Mouse (Mus musculus) intestine, postnatal 0 days (tissue): Measurements from ENCODE around the gene Cdc42bpa. TPM values are rescaled to one million over a fixed set of nuclear protein-coding genes. Genes with fewer than 3 reads are reported as not detected.
"Not testable (repeated sequence)": the region's sequence is repeated elsewhere in the genome, so short reads cannot be mapped to it uniquely, and the experiment has no call there.

Experiments
- ATAC-seq: fragments of 200-750 bp; cut with Nextera tagmentation; 2 replicates; pipeline ENCODE4 v1.8.0; 2017; ENCODE audit warnings: mild to moderate bottlenecking, moderate TSS enrichment, moderate library complexity
- H3K27ac ChIP-seq: fragments of 300-500 bp; sonication (generic); 2 replicates; pipeline ENCODE4 v1.5.1; 2014; ENCODE audit warnings: mild to moderate bottlenecking, low read depth, low read length, moderate library complexity
- H3K27me3 ChIP-seq: fragments of 300-500 bp; sonication (generic); replicated peaks from 2 replicates; pipeline ENCODE4 v1.6.1; 2014; ENCODE audit warnings: low read length, mixed read lengths; ENCODE audit not compliant: control insufficient read depth, insufficient read depth
- H3K36me3 ChIP-seq: fragments of 300-500 bp; sonication (generic); 2 replicates; pipeline ENCODE4 v1.6.1; 2014; ENCODE audit warnings: mild to moderate bottlenecking, moderate library complexity; ENCODE audit not compliant: control insufficient read depth, insufficient read depth
- H3K4me1 ChIP-seq: fragments of 300-500 bp; sonication (generic); replicated peaks from 2 replicates; pipeline ENCODE4 v1.6.1; 2014; ENCODE audit warnings: antibody characterized with exemption, low read length, mixed read lengths; ENCODE audit not compliant: control insufficient read depth, insufficient read depth
- H3K4me2 ChIP-seq: fragments of 300-500 bp; sonication (generic); replicated peaks from 2 replicates; pipeline ENCODE4 v1.6.1; 2014; ENCODE audit warnings: low read depth, mild to moderate bottlenecking, moderate library complexity
- H3K4me3 ChIP-seq: fragments of 300-500 bp; sonication (generic); 2 replicates; pipeline ENCODE4 v1.5.1; 2014; ENCODE audit warnings: low read depth, low read length
- H3K9ac ChIP-seq: fragments of 300-500 bp; sonication (generic); 2 replicates; pipeline ENCODE4 v1.6.1; 2014; ENCODE audit warnings: mild to moderate bottlenecking, low read depth, low read length
- H3K9me3 ChIP-seq: fragments of 300-500 bp; sonication (generic); 2 replicates; pipeline ENCODE4 v1.6.1; 2016; ENCODE audit warnings: mixed run types; ENCODE audit not compliant: control insufficient read depth
- CTCF ChIP-seq: sonication (generic); IDR thresholded peaks from 2 replicates; pipeline ENCODE4 v1.5.1; 2016; ENCODE audit warnings: low read depth, mild to moderate bottlenecking, control low read depth, antibody characterized with exemption, moderate library complexity
- WGBS: fragments of 180-500 bp; shearing (Covaris S2); extraction: QIAGEN DNeasy Blood & Tissue Kit; methylation state at CpG from one replicate; pipeline ENCODE4 v1.1.7; 2014; 5-methylcytosine and 5-hydroxymethylcytosine counted together
- polyA plus RNA-seq: library from polyadenylated mRNA; unstranded; fragments of >200 nt; fragmentation: Nextera tagmentation; extraction: Ambion mirVana; gene quantifications from 2 replicates; pipeline ENCODE4 v1.2.1, GENCODE M21; 2015

Cdc42bpa gene
- polyA plus RNA-seq, 1 experiment from 2014 or later: 9.2 TPM

DNA sequence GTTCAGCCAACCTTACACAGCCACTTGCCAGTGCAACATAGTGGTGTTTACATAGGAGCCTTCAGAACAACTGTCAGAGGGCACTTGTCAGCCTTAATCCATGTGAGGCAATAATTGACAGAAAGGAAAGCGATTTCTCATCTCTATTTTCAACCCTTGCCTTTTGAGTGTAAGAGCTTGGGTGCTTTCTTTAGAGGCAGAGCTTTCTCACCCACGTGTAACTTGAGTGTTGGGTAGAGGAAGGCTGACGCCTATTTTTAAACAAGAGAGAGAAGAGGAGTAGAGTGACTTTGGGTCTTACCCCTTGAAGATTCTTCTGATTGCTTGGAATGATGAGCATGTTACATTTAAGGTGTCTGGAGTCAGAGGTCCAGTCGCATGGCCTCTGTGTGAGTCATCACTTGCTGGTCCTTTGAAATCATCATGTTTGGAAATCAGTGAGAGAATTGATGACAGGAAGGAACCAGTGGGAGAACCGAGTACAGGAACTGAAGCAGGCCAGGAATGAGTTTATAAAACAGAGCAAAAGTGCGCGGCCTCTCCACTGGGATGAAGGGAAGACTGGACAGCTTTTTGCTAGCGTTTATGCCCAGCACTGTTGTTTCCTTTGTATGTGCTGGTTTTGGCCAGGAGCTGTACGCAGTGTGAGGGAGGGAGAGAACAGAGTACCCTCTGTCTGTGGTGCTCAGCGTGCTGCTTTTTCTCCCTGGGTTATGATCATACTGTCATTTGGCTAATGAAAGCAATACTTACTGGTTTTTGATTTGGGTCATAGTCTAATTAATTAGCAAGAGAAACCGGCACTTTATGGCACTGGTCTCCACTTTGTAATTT lies 61.4 kb downstream of the Cdc42bpa start:
- H3K4me2 ChIP-seq: no peak overlapping the region
- H3K27ac ChIP-seq: no peak overlapping the region
- no peaks in the 10 kb centered on the region for H3K27me3 ChIP-seq
- no peak for TF ChIP-seq CTCF
- no peaks in the 10 kb centered on the region for H3K36me3 ChIP-seq
- ATAC-seq: no peak
- WGBS: 50% methylated on average over 11 of the region's 11 CpGs
- H3K4me1 ChIP-seq: no peaks in the 10 kb centered on the region
- H3K4me3 ChIP-seq: no peak overlapping the region
- H3K9ac ChIP-seq: no peak overlapping the region
- no peaks in the 10 kb centered on the region for H3K9me3 ChIP-seq

DNA sequence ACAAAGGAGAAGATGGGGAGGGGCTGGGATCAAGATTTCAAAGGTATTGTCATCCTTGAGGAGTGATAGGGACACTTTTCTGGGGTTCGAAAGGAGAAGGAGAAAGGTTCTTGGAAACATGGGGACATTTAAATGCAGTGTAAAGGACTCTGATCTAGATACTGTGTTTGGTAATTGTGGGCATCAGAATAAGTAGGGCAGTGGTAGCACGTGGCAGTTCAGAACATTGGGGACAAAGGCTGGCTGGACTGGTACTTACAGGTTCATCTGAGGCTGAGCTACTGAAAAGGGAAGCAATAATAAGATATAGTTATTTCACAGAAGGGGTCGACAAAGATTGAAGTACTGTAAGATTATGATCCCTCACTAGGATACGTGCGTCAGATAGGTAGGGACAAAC lies 63.2 kb downstream of the Cdc42bpa start:
- no peak overlapping the region for H3K9ac ChIP-seq
- no peak for TF ChIP-seq CTCF
- H3K4me3 ChIP-seq: no peak overlapping the region
- H3K4me1 ChIP-seq: no peaks in the 10 kb centered on the region
- H3K9me3 ChIP-seq: no peaks in the 10 kb centered on the region
- ATAC-seq: no peak
- no peak overlapping the region for H3K27ac ChIP-seq
- H3K4me2 ChIP-seq: no peak overlapping the region
- H3K36me3 ChIP-seq: no peaks in the 10 kb centered on the region
- no peaks in the 10 kb centered on the region for H3K27me3 ChIP-seq
- 80% methylated on average over 5 of the region's 5 CpGs for WGBS

DNA sequence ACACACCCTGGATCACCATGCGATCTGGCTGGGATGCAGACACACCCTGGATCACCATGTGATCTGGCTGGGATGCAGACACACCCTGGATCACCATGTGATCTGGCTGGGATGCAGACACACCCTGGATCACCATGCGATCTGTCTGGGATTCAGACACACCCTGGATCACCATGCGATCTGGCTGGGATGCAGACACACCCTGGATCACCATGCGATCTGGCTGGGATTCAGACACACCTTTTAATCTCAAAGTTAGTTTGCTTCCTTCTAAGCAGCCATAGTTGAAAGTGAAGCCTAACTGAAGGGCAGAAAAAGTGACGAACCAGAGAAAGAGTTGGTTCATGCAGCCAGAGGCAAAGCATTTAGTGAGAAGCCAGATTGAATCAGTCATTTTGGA lies 69.6 kb downstream of the Cdc42bpa start:
- H3K9ac ChIP-seq, H3K4me3 ChIP-seq, H3K4me1 ChIP-seq, H3K4me2 ChIP-seq, H3K36me3 ChIP-seq, H3K27ac ChIP-seq, H3K27me3 ChIP-seq, H3K9me3 ChIP-seq, ATAC-seq: not testable (repeated sequence)
- 65% methylated on average over 5 of the region's 5 CpGs for WGBS

DNA sequence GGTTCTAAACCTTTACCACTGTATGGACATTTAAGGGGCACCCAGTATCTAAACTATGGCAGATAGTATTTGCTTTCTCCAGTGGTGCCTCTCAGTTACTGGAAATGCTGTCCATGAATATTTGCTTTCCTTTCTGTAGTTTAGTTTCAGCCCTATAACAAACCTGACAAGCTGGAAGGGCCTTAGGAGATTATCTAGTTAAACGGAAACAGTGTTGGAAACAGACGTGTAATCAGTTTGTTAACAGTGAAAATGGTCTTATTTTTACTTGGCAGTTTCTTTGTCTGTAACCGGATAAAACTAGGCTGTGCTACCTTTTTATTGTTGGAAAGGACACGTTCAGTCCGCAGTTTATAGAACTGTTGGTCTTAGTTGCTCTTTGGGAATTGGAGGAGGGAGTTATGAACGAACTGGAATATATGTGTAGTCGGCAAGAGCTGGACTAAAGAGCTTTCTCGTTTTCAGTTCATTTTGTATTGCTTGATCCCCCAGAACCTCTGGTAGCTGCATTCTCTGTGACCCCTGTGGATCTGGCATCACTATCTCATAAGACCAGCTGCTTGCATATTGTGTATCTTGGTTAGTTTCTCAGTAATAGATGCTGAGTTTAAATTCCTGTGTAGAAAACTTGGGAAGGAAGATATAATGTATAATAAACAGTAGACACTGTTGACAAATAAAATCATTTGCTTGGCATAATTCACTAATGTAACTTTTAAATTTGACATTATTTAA lies 70.5 kb downstream of the Cdc42bpa start:
- Histone ChIP-seq H3K9ac (no peak overlapping the region), H3K9me3 (no peaks in the 10 kb centered on the region), H3K27me3 (no peaks in the 10 kb centered on the region), H3K27ac (no peak overlapping the region), H3K4me3 (no peak overlapping the region), H3K36me3 (no peaks in the 10 kb centered on the region), H3K4me1 (no peaks in the 10 kb centered on the region), H3K4me2 (no peak overlapping the region)
- 79% methylated on average over 8 of the region's 8 CpGs for WGBS
- TF ChIP-seq CTCF: no peak
- no peak for ATAC-seq

DNA sequence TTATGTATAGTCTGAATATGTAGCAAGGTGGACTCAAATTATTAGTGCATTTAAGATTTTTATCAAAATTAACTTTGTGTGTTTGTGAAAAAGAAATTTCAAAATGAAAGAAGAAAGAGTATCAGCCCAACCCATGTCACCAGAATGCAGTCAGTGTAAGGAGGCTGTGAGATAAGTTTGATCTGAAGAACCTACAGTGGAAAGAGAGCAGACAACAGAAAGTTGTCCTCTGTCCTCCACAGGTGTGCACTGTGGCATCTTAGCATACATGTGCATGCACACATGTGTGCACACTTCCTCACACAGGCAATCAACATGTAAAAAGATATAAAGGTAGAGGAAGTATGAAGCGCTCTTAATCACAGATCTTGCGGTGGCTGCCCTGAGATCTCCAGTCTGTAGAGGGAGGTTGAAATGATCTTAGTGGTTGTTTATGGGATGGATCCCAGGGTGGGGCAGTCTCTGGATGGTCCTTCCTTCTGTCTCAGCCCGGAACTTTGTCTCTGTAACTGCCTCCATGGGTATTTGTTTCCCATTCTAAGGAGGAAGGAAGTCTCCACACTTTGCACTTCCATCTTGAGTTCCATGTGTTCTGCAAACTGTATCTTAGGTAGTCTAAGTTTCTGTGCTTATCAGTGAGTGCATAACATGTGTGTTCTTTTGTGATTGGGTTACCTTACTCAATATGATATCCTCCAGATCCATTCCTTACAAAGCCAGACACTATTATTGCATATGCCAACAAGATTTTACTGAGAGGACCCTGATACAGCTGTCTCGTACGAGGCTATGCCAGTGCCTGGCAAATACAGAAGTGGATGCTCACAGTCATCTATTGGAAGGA lies 71.7 kb downstream of the Cdc42bpa start:
- Histone ChIP-seq H3K27ac (no peak overlapping the region), H3K4me2 (no peak overlapping the region), H3K4me3 (no peak overlapping the region), H3K9ac (no peak overlapping the region), H3K9me3 (no peaks in the 10 kb centered on the region), H3K27me3 (no peaks in the 10 kb centered on the region), H3K36me3 (no peaks in the 10 kb centered on the region), H3K4me1 (no peaks in the 10 kb centered on the region)
- WGBS: 93% methylated on average over 5 of the region's 5 CpGs
- ATAC-seq: no peak
- TF ChIP-seq CTCF: no peak

DNA sequence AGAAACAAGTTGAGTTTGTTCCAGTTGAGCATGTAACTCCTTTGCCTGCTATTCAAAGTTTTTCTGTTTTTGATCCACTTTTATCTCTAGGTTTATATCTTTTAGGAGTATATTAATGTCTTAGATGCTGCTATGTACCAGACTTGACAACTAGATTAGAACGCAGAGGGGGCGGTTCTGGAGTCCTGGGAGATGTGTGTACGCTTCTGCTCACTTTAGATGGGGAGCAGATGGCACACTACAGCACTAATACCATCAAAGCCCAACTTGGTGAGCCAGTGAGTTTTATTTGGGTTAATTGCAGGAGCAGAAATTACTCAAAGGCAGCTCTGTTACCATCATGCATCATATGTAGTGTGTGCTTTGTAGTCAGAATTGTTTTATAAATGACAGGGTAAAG lies 77.2 kb downstream of the Cdc42bpa start:
- no peak overlapping the region for H3K27ac ChIP-seq
- no peak for TF ChIP-seq CTCF
- no peaks in the 10 kb centered on the region for H3K36me3 ChIP-seq
- ATAC-seq: no peak
- no peak overlapping the region for H3K9ac ChIP-seq
- H3K4me2 ChIP-seq: no peak overlapping the region
- no peak overlapping the region for H3K4me3 ChIP-seq
- 83% methylated on average over 3 of the region's 3 CpGs for WGBS
- H3K27me3 ChIP-seq: no peaks in the 10 kb centered on the region
- H3K4me1 ChIP-seq: no peaks in the 10 kb centered on the region
- H3K9me3 ChIP-seq: no peaks in the 10 kb centered on the region
